Mouse (Mus musculus): Measurements from ENCODE around the gene Crhr1.

- no peak for TF ChIP-seq CTCF (IDR thresholded peaks at IDR 0.05; ENCODE audit: low read depth, low read length)
- TF ChIP-seq POLR2A (IDR thresholded peaks at IDR 0.05; ENCODE audit: insufficient read depth, low read length): no peak
- no peak for TF ChIP-seq EP300 (IDR thresholded peaks at IDR 0.05; ENCODE audit: insufficient read depth, low read depth, low read length)
Observed at GRCm38 (mm10) chr11:104221751-104222150, 89.1 kb downstream of the Crhr1 start.

All from ES-Bruce4 (cell line).